Mouse (Mus musculus) myocyte (in vitro differentiated cells): Measurements from ENCODE around the gene Myl4. TPM values are rescaled to one million over a fixed set of nuclear protein-coding genes. Genes with fewer than 3 reads are reported as not detected.

Source experiments
- H3K27me3 ChIP-seq: one replicate; pipeline ENCODE4 v1.6.1; 2011; ENCODE audit not compliant: control insufficient read depth, insufficient read depth, insufficient read length
- H3K36me3 ChIP-seq: one replicate; pipeline ENCODE4 v1.6.1; 2011; ENCODE audit not compliant: control insufficient read depth, insufficient read depth
- H3K4me2 ChIP-seq: one replicate; pipeline ENCODE4 v1.6.1; 2011; ENCODE audit warnings: low read depth, control low read depth
- H3K4me3 ChIP-seq: one replicate; pipeline ENCODE4 v1.5.1; 2011; ENCODE audit warnings: mild to moderate bottlenecking, control low read depth, moderate library complexity
- H3K79me2 ChIP-seq: one replicate; pipeline ENCODE4 v1.6.1; 2011; ENCODE audit not compliant: control insufficient read depth, insufficient read depth
- H3ac ChIP-seq: one replicate; pipeline ENCODE4 v1.6.1; 2011; ENCODE audit not compliant: control insufficient read depth, insufficient read length
- CEBPB ChIP-seq: IDR thresholded peaks from 2 replicates; pipeline ENCODE4 v1.6.1; 2011; ENCODE audit warnings: mild to moderate bottlenecking, moderate library complexity; ENCODE audit not compliant: poor library complexity, insufficient read depth, severe bottlenecking
- E2F4 ChIP-seq: IDR thresholded peaks from one replicate; pipeline ENCODE4 v1.6.1; 2011; ENCODE audit warnings: mild to moderate bottlenecking, control low read depth, moderate library complexity; ENCODE audit not compliant: insufficient read depth
- MAX ChIP-seq: IDR thresholded peaks from one replicate; pipeline ENCODE4 v1.6.1; 2011; ENCODE audit warnings: low read depth, mild to moderate bottlenecking, control low read depth
- MYOD1 ChIP-seq, 3 experiments: IDR thresholded peaks; one replicate each; pipeline ENCODE4 v1.6.1; 2011; ENCODE audit warnings: control low read depth in 2 of 3, low read depth in 2 of 3, mild to moderate bottlenecking in 2 of 3, moderate library complexity in 1 of 3; ENCODE audit not compliant: insufficient read length in 2 of 3, control insufficient read depth in 1 of 3
- MYOG ChIP-seq, 3 experiments: IDR thresholded peaks; one replicate each; pipeline ENCODE4 v1.6.1; 2011; ENCODE audit warnings: control low read depth in 2 of 3, low read depth in 2 of 3, mild to moderate bottlenecking in 2 of 3; ENCODE audit not compliant: insufficient read length in 2 of 3, control insufficient read depth in 1 of 3, insufficient read depth in 1 of 3
- POLR2A ChIP-seq: IDR thresholded peaks from one replicate; pipeline ENCODE4 v1.6.1; 2011; ENCODE audit warnings: low read depth, mild to moderate bottlenecking, control low read depth, moderate library complexity; ENCODE audit not compliant: insufficient read length
- POLR2AphosphoS2 ChIP-seq: IDR thresholded peaks from one replicate; pipeline ENCODE4 v1.6.1; 2011; ENCODE audit warnings: low read depth, control low read depth; ENCODE audit not compliant: insufficient read length
- REST ChIP-seq: IDR thresholded peaks from one replicate; pipeline ENCODE4 v1.6.1; 2011; ENCODE audit warnings: mild to moderate bottlenecking, control low read depth, moderate library complexity; ENCODE audit not compliant: insufficient read depth, insufficient read length
- SRF ChIP-seq: IDR thresholded peaks from one replicate; pipeline ENCODE4 v1.6.1; 2011; ENCODE audit warnings: low read depth; ENCODE audit not compliant: control insufficient read depth, insufficient read length
- TCF12 ChIP-seq: IDR thresholded peaks from one replicate; pipeline ENCODE4 v1.6.1; 2011; ENCODE audit warnings: mild to moderate bottlenecking, control low read depth; ENCODE audit not compliant: poor library complexity, insufficient read depth, severe bottlenecking
- TCF3 ChIP-seq: IDR thresholded peaks from one replicate; pipeline ENCODE4 v1.6.1; 2011; ENCODE audit warnings: low read depth, control low read depth; ENCODE audit not compliant: insufficient read length
- USF1 ChIP-seq: IDR thresholded peaks from one replicate; pipeline ENCODE4 v1.6.1; 2011; ENCODE audit warnings: low read depth, mild to moderate bottlenecking, control low read depth, moderate library complexity
- polyA plus RNA-seq: library from polyadenylated mRNA; unstranded; fragments of >200 nt; fragmentation: generic; extraction: Trizol; gene quantifications from one replicate; pipeline ENCODE4 v1.2.1, GENCODE M21; 2012; ENCODE audit warnings: missing spikeins

Gene Myl4
- polyA plus RNA-seq, 1 experiment: 5,062 TPM

GRCm38 (mm10) chr11:104630185-104630835 lies 79.8 kb downstream of the Myl4 start:
- Histone ChIP-seq H3K79me2 (peaks cover 9% of the 10 kb centered on the region), H3ac (no peak overlapping the region), H3K4me2 (no peak overlapping the region), H3K4me3 (no peak overlapping the region), H3K27me3 (no peaks in the 10 kb centered on the region), H3K36me3 (peaks cover 3% of the 10 kb centered on the region)
- TF ChIP-seq TCF12 (no peak), POLR2AphosphoS2 (no peak), MAX (no peak), E2F4 (no peak), TCF3 (no peak), MYOD1 (IDR thresholded peaks at IDR 0.05; ENCODE audit: control insufficient read depth in 1 of 3, insufficient read length in 2 of 3, low read depth in 2 of 3) (no peak), POLR2A (no peak), REST (no peak), MYOG (IDR thresholded peaks at IDR 0.05; ENCODE audit: control insufficient read depth in 1 of 3, insufficient read depth in 1 of 3, insufficient read length in 2 of 3, low read depth in 2 of 3) (no peak)

GRCm38 (mm10) chr11:104631306-104631705 lies 80.8 kb downstream of the Myl4 start:
- Histone ChIP-seq H3K79me2 (peaks cover 9% of the 10 kb centered on the region), H3ac (no peak overlapping the region), H3K27me3 (no peaks in the 10 kb centered on the region), H3K4me2 (no peak overlapping the region), H3K36me3 (peaks cover 7% of the 10 kb centered on the region), H3K4me3 (no peak overlapping the region)
- TF ChIP-seq USF1: no peak
- TF ChIP-seq REST: no peak
- TF ChIP-seq TCF3: no peak
- no peak for TF ChIP-seq MAX
- TF ChIP-seq POLR2AphosphoS2: no peak
- no peak for TF ChIP-seq MYOG (IDR thresholded peaks at IDR 0.05; ENCODE audit: control insufficient read depth in 1 of 3, insufficient read depth in 1 of 3, insufficient read length in 2 of 3, low read depth in 2 of 3)
- no peak for TF ChIP-seq POLR2A
- no peak for TF ChIP-seq E2F4
- no peak for TF ChIP-seq CEBPB
- TF ChIP-seq SRF: no peak
- TF ChIP-seq MYOD1 (IDR thresholded peaks at IDR 0.05; ENCODE audit: control insufficient read depth in 1 of 3, insufficient read length in 2 of 3, low read depth in 2 of 3): no peak
- TF ChIP-seq TCF12: no peak

- peaks cover 22% of the 10 kb centered on the region for H3K36me3 ChIP-seq
- no peak overlapping the region for H3K4me3 ChIP-seq
- no peak for TF ChIP-seq USF1
- no peak overlapping the region for H3ac ChIP-seq
- H3K4me2 ChIP-seq: no peak overlapping the region
- H3K79me2 ChIP-seq: no peaks in the 10 kb centered on the region
- no peaks in the 10 kb centered on the region for H3K27me3 ChIP-seq
Measured at GRCm38 (mm10) chr11:104637010-104637409, 86.5 kb downstream of the Myl4 start.

- Histone ChIP-seq H3K27me3 (no peaks in the 10 kb centered on the region), H3K36me3 (peaks cover 32% of the 10 kb centered on the region), H3K4me3 (no peak overlapping the region), H3K79me2 (no peaks in the 10 kb centered on the region), H3ac (no peak overlapping the region), H3K4me2 (no peak overlapping the region)
- TF ChIP-seq MYOG (IDR thresholded peaks at IDR 0.05; ENCODE audit: control insufficient read depth in 1 of 3, insufficient read depth in 1 of 3, insufficient read length in 2 of 3, low read depth in 2 of 3) (no peak), TCF12 (no peak), TCF3 (no peak), MAX (no peak), CEBPB (no peak), POLR2A (no peak), POLR2AphosphoS2 (no peak), USF1 (no peak), REST (no peak), SRF (no peak), MYOD1 (IDR thresholded peaks at IDR 0.05; ENCODE audit: control insufficient read depth in 1 of 3, insufficient read length in 2 of 3, low read depth in 2 of 3) (no peak), E2F4 (no peak)
Measured at GRCm38 (mm10) chr11:104638006-104638405, 87.5 kb downstream of the Myl4 start.

- TF ChIP-seq USF1: no peak
- no peak for TF ChIP-seq POLR2AphosphoS2
- TF ChIP-seq REST: no peak
- TF ChIP-seq POLR2A: no peak
- no peak for TF ChIP-seq MYOD1 (IDR thresholded peaks at IDR 0.05; ENCODE audit: control insufficient read depth in 1 of 3, insufficient read length in 2 of 3, low read depth in 2 of 3)
- TF ChIP-seq E2F4: no peak
- TF ChIP-seq CEBPB: no peak
- H3ac ChIP-seq: no peak overlapping the region
- no peaks in the 10 kb centered on the region for H3K27me3 ChIP-seq
- no peak overlapping the region for H3K4me2 ChIP-seq
- H3K4me3 ChIP-seq: no peak overlapping the region
- peaks cover 38% of the 10 kb centered on the region for H3K36me3 ChIP-seq
- H3K79me2 ChIP-seq: no peaks in the 10 kb centered on the region
Measured at GRCm38 (mm10) chr11:104638906-104639305, 88.4 kb downstream of the Myl4 start.
